Mouse (Mus musculus) kidney, embryonic 16.5 days (tissue): ENCODE measurements around the gene Mmel1. TPM values are rescaled to one million over a fixed set of nuclear protein-coding genes. Genes with fewer than 3 reads are reported as not detected.

ENCODE experiments used
- ATAC-seq: fragments of 200-750 bp; cut with Nextera tagmentation; 2 replicates; pipeline ENCODE4 v1.8.0; 2017; ENCODE audit warnings: moderate TSS enrichment; ENCODE audit not compliant: low FRiP score, low TSS enrichment
- H3K27ac ChIP-seq: fragments of 300-500 bp; sonication (generic); 2 replicates; pipeline ENCODE4 v1.5.1; 2014; ENCODE audit warnings: low read length
- H3K27me3 ChIP-seq: fragments of 300-500 bp; sonication (generic); 2 replicates; pipeline ENCODE4 v1.6.1; 2014; ENCODE audit warnings: low read length, control low read depth, mixed read lengths; ENCODE audit not compliant: insufficient read depth
- H3K36me3 ChIP-seq: fragments of 300-500 bp; sonication (generic); 2 replicates; pipeline ENCODE4 v1.6.1; 2014; ENCODE audit warnings: low read length, control low read depth, mixed read lengths; ENCODE audit not compliant: insufficient read depth
- H3K4me1 ChIP-seq: fragments of 300-500 bp; sonication (generic); 2 replicates; pipeline ENCODE4 v1.6.1; 2014; ENCODE audit warnings: low read length, control low read depth, mixed read lengths; ENCODE audit not compliant: insufficient read depth
- H3K4me2 ChIP-seq: fragments of 300-500 bp; sonication (generic); replicated peaks from 2 replicates; pipeline ENCODE4 v1.6.1; 2014; ENCODE audit warnings: low read depth, low read length
- H3K4me3 ChIP-seq: fragments of 300-500 bp; sonication (generic); 2 replicates; pipeline ENCODE4 v1.5.1; 2014; ENCODE audit warnings: mild to moderate bottlenecking, low read length
- H3K9ac ChIP-seq: fragments of 300-500 bp; sonication (generic); replicated peaks from 2 replicates; pipeline ENCODE4 v1.6.1; 2014; ENCODE audit warnings: low read length
- H3K9me3 ChIP-seq: fragments of 300-500 bp; sonication (generic); 2 replicates; pipeline ENCODE4 v1.6.1; 2016; ENCODE audit warnings: low read length, control low read depth
- WGBS: fragments of 180-500 bp; shearing (Covaris S2); extraction: QIAGEN DNeasy Blood & Tissue Kit; methylation state at CpG from one replicate; pipeline ENCODE4 v1.1.7; 2014; 5-methylcytosine and 5-hydroxymethylcytosine counted together
- polyA plus RNA-seq: library from polyadenylated mRNA; unstranded; fragments of >200 nt; fragmentation: Nextera tagmentation; extraction: Ambion mirVana; gene quantifications from 2 replicates; pipeline ENCODE4 v1.2.1, GENCODE M21; 2015

The Mmel1 gene
- polyA plus RNA-seq, 1 experiment from 2014 or later: not detected

DNA sequence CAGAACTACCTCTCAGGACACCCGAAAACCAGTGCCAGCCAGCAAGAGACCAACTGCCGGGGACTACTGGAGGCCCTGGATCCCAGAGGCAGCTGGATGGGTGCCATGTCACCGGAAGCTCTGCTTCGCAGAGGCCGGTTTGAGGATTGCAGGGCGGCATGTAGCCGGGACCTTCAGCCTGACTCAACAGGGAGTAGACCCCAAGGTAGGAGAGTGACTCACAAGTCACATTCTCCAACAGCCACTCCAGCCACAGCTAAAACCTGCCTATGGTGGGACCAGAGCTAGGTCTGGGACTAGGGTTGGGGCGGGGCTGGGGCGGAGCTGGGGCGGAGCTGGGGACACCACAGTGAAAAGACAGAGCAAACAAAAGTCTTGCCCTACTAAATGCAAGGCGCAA is 30.0 kb upstream of the Mmel1 start:
- no peaks in the 10 kb centered on the region for H3K9me3 ChIP-seq
- H3K9ac ChIP-seq: no peak overlapping the region
- no peak overlapping the region for H3K4me3 ChIP-seq
- no peaks in the 10 kb centered on the region for H3K36me3 ChIP-seq
- no peaks in the 10 kb centered on the region for H3K4me1 ChIP-seq
- H3K27me3 ChIP-seq: no peaks in the 10 kb centered on the region
- ATAC-seq: no peak
- H3K4me2 ChIP-seq: no peak overlapping the region
- H3K27ac ChIP-seq: no peak overlapping the region
- WGBS: 45% methylated on average over 11 of the region's 11 CpGs

DNA sequence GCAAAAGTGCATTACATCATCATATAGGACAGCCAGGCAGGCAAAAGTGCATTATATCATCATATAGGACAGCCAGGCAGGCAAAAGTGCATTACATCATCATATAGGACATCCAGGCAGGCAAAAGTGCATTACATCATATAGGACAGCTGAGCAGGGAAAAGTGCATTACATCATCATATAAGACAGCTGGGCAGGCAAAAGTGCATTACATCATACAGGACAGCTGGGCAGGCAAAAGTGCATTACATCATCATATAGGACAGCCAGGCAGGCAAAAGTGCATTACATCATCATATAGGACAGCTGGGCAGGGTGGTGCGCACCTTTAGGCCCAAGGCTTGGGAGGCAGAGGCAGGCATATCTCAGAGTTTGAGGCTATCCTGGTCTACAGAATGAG is 16.7 kb upstream of the Mmel1 start:
- no peak for ATAC-seq
- no peak overlapping the region for H3K27ac ChIP-seq
- no peaks in the 10 kb centered on the region for H3K9me3 ChIP-seq
- WGBS: 90% methylated on average over 1 of the region's 1 CpGs
- H3K9ac ChIP-seq: no peak overlapping the region
- no peaks in the 10 kb centered on the region for H3K36me3 ChIP-seq
- no peak overlapping the region for H3K4me3 ChIP-seq
- peaks cover 40% of the 10 kb centered on the region for H3K27me3 ChIP-seq
- H3K4me1 ChIP-seq: peaks cover 3% of the 10 kb centered on the region; the same call in 1 of the 2 replicates
- no peak overlapping the region for H3K4me2 ChIP-seq

DNA sequence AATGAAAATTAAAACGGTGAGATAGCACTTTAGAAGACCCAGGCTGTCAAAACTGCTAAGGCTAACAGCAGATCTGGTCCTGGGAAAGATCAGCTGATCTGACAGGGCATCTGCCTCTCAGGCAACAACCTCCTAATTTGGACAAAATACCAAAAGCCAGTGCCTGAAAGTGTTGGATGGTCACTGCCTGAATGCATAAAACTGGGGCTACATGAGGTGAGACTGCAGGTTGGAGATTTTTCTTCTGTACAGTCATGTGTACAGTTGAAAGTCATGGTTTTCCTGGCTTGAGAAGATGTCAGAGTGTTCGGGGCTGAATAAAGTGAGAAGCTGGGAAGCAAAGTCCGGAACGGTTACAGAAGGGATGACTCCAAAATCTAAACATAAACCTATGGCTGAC is 15.5 kb upstream of the Mmel1 start:
- Histone ChIP-seq H3K4me1 (peaks cover 3% of the 10 kb centered on the region; the same call in 1 of the 2 replicates), H3K9ac (no peak overlapping the region), H3K27me3 (peaks cover 40% of the 10 kb centered on the region), H3K27ac (no peak overlapping the region), H3K4me2 (no peak overlapping the region), H3K9me3 (no peaks in the 10 kb centered on the region), H3K4me3 (no peak overlapping the region), H3K36me3 (no peaks in the 10 kb centered on the region)
- ATAC-seq: no peak
- WGBS: 73% methylated on average over 4 of the region's 4 CpGs

DNA sequence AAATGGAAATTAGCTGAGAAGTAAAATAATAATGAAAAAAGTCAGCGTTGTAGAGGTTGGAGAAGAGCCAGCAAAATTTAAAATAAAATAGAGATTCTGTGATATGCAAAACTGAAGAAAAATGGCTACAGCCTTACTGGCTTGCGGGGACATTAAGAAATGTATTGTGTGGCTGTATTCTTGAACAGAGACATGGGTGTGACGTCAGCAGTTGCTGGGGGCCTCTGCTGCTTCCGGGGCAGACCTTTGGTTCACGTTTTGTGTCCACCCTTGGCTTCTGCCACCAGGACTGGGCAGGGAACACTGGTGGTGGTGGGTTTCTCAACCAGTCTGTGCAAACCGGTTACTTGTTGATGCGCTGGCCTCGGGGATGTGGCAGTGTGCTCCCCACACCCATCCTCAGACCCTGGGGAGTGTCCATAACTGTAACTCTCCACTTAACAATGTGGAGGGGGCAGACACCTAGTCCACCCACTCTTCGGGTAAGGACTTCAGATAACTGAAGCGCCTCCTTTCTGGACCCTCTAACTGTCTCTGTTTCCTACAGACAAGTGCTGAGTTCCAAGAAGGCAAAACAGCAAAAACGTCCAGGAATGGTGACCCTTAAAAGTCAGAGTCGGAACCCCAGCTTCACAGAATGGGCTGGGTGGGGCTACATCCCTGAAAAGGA is 14.6 kb upstream of the Mmel1 start:
- Histone ChIP-seq H3K4me1 (peaks cover 3% of the 10 kb centered on the region; the same call in 1 of the 2 replicates), H3K36me3 (no peaks in the 10 kb centered on the region), H3K4me2 (no peak overlapping the region), H3K4me3 (no peak overlapping the region), H3K9ac (no peak overlapping the region), H3K27me3 (peaks cover 40% of the 10 kb centered on the region), H3K27ac (no peak overlapping the region), H3K9me3 (no peaks in the 10 kb centered on the region)
- no peak for ATAC-seq
- 57% methylated on average over 12 of the region's 12 CpGs for WGBS

DNA sequence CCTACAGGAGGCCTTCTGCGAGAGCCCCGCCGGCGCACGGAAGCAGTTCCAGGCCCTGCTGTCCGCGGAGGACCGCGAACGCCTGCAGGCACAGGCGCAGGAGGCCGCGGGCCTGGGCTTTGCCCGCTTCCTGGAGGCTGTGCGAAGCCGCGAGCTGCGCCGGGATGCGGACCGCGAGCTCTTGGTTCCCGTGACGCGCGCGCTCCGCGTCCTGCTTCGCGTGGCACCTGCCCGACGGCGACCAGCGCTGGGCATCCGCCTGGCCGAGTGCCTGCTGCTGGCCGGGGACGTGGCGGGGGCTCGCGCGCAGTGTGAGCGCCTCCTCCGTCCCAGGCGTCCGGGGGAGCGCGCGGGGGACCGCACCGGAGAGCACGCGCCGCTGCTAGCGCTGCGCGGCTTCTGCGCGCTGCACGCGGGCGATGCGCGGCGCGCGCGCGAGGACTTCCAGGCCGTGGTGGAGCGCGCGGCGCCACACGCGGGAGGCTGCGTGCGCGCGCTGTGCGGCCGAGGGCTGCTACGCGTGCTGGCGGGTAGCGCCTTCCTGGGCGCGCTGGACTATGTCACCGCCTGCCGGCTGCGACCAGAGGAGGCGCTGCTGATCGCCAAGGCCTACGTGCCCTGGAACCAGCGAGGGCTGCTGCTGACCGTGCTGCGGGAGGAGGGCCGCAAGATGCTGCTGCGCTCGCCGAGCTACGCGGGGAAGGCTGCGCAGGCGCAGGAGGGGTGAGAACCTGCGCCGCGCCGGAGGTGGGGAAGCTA is 13.5 kb upstream of the Mmel1 start:
- peaks cover 3% of the 10 kb centered on the region; the same call in 1 of the 2 replicates for H3K4me1 ChIP-seq
- H3K27ac ChIP-seq: no peak overlapping the region
- H3K4me3 ChIP-seq: peak overlapping the region; percentile 53
- H3K9me3 ChIP-seq: no peaks in the 10 kb centered on the region
- H3K9ac ChIP-seq: peak overlapping the region; percentile 14
- H3K4me2 ChIP-seq: peak overlapping the region; percentile 90
- H3K36me3 ChIP-seq: no peaks in the 10 kb centered on the region
- WGBS: under 1% methylated on average over 102 of the region's 110 CpGs
- ATAC-seq: peak; percentile 96
- peaks cover 40% of the 10 kb centered on the region for H3K27me3 ChIP-seq

DNA sequence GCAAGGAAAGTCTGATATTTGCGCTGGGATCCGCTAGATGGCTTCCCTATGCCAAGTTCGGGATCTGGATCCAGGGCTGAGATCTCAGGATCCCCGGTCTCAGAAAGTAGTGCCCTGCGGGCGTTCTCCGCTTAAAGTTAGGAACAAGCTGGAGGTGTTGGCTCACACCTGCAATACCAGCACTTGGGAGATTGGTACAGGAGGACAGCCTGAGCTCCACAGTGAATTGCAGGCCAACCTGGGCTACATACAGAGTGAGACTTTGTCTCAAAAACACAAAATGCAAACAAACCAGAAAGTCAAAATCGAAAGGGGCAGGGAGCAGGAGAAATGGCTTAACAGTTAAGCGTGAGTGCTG is 12.9 kb upstream of the Mmel1 start:
- no peaks in the 10 kb centered on the region for H3K36me3 ChIP-seq
- H3K4me2 ChIP-seq: peak overlapping the region; percentile 90
- H3K27me3 ChIP-seq: peaks cover 40% of the 10 kb centered on the region
- peak overlapping the region; percentile 53 for H3K4me3 ChIP-seq
- H3K9me3 ChIP-seq: no peaks in the 10 kb centered on the region
- ATAC-seq: peak; percentile 33; the same call in 1 of the 2 replicates
- H3K9ac ChIP-seq: peak overlapping the region; percentile 14
- 14% methylated on average over 9 of the region's 9 CpGs for WGBS
- no peak overlapping the region for H3K27ac ChIP-seq
- H3K4me1 ChIP-seq: peaks cover 3% of the 10 kb centered on the region; the same call in 1 of the 2 replicates

DNA sequence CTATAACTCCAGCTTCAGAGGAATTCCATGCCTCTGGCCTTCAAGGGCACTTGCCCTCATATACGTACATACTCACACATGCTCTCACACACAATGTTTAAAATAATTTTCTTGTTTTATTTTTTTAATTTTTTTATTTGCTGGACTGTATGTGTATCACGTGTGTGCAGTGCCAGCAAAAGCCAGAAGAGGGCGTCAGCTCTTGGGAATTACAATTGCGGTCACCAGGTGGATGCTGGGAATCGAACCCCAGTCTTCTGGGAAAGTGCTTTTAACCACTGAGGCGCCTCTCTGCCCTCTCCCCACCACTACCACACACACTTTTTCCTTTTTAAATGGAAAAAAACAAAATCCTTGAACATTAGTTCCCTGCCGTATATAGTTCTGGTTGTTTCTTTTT is 12.5 kb upstream of the Mmel1 start:
- no peaks in the 10 kb centered on the region for H3K9me3 ChIP-seq
- H3K36me3 ChIP-seq: no peaks in the 10 kb centered on the region
- 88% methylated on average over 7 of the region's 7 CpGs for WGBS
- ATAC-seq: no peak
- H3K4me1 ChIP-seq: peaks cover 3% of the 10 kb centered on the region; the same call in 1 of the 2 replicates
- peaks cover 40% of the 10 kb centered on the region for H3K27me3 ChIP-seq
- no peak overlapping the region for H3K9ac ChIP-seq
- no peak overlapping the region for H3K27ac ChIP-seq
- peak overlapping the region; percentile 53 for H3K4me3 ChIP-seq
- H3K4me2 ChIP-seq: peak overlapping the region; percentile 90

DNA sequence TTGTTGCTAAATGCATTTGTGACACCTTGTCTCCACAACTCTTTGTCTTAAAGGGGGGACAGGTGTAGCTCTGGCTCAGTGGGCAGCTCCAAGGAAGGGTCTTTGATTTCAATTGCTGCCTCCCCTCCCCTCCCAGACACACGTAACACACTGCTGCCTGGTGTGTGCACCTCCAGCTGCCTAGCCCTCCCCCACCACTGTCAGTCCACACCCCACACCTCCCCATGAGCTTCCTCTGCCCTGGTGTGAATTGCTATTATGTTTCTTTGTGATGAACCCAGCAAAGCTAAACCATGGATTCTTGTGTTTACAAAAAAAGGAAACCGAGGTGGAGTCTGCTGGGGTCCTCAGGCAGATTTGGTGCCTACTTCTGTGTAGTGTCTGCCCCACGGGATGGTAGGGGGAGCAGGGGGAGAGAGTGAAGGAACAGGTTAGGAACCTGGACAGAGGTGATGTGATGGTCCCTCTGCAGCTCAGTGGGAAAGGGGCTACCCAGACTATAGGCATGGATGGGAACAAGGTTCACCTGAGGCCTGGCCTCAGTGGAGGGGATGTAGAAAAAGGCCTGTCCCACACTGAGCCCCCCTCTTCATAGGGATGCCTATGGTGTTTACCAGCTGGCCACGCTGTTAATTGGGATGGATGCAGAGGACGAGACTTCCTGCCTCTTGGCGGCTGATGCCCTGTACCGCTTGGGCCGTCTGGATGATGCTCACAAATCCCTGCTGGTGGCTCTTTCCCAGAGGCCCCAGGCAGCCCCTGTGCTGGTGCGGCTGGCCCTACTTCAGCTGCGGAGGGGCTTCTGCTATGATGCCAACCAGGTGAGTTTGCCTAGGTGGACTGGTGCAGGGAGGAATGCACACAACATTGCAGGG is 11.8 kb upstream of the Mmel1 start:
- Histone ChIP-seq H3K27me3 (peaks cover 40% of the 10 kb centered on the region), H3K9ac (no peak overlapping the region), H3K27ac (no peak overlapping the region), H3K4me1 (peaks cover 3% of the 10 kb centered on the region; the same call in 1 of the 2 replicates), H3K4me2 (no peak overlapping the region), H3K9me3 (no peaks in the 10 kb centered on the region), H3K4me3 (no peak overlapping the region), H3K36me3 (no peaks in the 10 kb centered on the region)
- ATAC-seq: no peak
- WGBS: 84% methylated on average over 10 of the region's 10 CpGs

DNA sequence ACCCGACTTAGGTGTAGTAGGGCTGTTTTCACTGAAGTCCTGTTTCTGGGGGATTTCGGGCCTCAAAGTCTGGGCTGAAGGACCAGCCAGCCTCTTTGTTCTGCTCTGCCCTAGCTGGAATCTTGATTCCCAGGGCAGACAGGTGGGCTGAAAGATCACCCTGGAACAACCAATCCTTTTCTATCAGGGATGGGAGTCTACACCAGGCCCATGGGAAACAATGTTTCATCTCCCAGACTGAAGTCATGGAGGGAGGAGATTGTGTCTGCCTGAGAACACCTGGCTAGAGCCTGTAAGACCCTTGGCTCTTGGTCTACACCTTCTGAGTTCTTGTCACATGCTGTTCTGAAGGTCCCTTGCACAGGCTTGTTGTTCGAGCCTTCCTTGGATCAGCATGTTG is 10.8 kb upstream of the Mmel1 start:
- Histone ChIP-seq H3K4me1 (peaks cover 3% of the 10 kb centered on the region; the same call in 1 of the 2 replicates), H3K4me2 (no peak overlapping the region), H3K9me3 (no peaks in the 10 kb centered on the region), H3K4me3 (no peak overlapping the region), H3K27ac (no peak overlapping the region), H3K9ac (no peak overlapping the region), H3K36me3 (no peaks in the 10 kb centered on the region), H3K27me3 (peaks cover 38% of the 10 kb centered on the region)
- no peak for ATAC-seq
- WGBS: 77% methylated on average over 3 of the region's 3 CpGs
